Mouse (Mus musculus): Measurements from ENCODE around the gene Lhx5. TPM values are rescaled to one million over a fixed set of nuclear protein-coding genes. Genes with fewer than 3 reads are reported as not detected.

Lhx5 gene
- total RNA-seq, 2 experiments from 2014 or later, result not detected

DNA sequence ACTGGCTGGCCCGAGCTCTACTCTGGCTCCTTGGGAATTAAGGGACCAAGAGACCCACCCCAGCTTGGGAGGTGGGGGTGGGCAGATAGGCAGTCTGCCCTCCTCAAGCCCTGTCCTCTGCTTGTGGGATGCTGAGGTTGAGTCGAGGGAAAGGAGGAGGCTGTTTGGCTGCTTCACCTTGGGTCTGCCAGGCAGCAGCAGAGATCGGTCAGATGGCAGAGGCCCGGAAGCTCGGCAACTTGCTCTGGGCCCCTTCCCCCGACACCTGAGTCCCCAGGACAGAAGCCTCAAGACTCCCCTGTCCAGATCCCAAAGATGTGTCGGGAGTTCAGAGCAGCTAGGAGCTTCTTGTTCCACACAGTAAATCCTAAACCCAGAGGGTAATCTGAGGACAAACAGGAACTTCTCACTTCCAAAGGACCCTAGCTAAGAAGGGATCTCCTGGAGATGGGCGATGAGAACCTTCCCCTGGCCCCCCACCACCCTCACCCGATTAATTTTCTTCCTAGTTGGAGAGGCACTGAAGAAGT lies 1.1 kb downstream of the Lhx5 start:
- DNase-seq (ENCODE audit: low spot score), result no peak

DNA sequence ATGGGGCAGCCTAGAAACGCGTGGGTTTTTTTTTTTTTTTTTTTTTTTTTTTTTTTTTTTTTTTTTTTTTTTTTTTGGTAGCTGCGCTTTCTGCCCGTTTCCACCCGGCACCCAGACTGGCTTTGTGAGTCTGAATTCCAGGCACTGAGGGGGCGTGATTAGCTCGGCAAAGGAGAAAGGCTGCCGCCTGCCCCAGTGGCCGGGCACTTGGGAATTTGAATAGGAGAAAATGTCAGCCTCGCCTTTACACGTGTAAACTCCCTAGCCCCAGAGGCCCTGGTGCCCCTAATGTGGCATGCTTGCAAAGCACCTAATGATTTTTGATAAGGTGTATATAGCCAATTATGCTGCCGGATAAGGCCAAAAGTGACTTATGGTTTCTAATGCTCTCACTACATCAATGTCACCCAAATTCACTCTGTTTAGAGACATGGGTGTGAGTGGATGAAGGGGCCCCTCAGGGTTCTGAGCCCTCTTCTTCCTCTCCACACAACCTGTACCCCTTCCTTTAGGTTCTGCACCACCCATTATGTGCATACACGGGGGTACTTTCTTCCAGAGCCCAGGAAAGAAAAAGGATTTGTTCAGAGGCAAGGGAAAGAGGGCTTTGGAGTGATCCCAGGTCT lies 1.7 kb downstream of the Lhx5 start:
- DNase-seq (ENCODE audit: low spot score), result no peak

DNA sequence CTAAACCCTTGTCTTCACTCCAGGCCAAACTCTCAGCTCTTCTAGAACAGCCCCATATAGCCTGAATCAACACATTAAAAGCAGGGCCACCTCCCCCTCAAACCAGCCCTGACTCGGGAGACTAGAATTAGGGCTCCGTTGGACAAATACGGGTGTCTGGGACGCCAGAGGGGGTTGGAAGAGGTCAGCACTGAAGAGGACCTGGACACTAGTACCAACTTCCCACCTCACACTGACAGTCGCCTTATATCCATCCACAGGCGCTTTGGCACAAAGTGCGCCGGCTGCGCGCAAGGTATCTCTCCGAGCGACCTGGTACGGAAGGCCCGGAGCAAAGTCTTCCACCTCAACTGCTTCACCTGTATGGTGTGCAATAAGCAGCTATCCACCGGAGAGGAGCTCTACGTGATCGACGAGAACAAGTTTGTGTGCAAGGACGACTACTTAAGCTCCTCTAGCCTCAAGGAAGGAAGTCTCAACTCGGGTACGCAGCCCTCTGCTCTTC lies 2.8 kb downstream of the Lhx5 start:
- DNase-seq (ENCODE audit: low spot score), result no peak

DNA sequence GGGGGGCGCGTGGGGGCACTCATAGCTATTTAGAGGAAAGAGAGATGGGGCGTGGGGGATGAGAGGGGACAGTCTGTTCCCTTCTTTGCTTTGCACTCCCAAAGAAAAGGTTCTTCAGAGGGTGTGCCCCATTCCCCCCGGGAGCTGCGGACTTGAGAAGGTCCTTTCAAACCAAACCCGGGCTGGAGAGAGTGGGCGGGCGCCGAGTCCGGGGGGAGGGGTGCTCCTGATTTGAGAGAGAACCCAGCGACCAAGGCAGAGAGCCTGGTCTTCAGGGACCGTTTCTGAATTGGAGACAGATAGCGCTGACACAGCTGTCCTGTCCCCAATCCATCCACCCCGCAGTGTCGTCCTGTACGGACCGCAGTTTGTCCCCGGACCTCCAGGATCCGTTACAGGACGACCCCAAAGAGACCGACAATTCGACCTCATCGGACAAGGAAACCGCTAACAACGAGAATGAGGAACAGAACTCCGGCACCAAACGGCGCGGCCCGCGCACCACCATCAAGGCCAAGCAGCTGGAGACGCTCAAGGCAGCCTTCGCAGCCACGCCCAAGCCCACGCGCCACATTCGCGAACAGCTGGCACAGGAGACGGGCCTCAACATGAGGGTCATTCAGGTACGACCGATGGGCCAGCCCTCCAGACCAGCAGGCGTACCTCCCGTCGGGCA lies 3.6 kb downstream of the Lhx5 start:
- no peak for DNase-seq (ENCODE audit: low spot score)

DNA sequence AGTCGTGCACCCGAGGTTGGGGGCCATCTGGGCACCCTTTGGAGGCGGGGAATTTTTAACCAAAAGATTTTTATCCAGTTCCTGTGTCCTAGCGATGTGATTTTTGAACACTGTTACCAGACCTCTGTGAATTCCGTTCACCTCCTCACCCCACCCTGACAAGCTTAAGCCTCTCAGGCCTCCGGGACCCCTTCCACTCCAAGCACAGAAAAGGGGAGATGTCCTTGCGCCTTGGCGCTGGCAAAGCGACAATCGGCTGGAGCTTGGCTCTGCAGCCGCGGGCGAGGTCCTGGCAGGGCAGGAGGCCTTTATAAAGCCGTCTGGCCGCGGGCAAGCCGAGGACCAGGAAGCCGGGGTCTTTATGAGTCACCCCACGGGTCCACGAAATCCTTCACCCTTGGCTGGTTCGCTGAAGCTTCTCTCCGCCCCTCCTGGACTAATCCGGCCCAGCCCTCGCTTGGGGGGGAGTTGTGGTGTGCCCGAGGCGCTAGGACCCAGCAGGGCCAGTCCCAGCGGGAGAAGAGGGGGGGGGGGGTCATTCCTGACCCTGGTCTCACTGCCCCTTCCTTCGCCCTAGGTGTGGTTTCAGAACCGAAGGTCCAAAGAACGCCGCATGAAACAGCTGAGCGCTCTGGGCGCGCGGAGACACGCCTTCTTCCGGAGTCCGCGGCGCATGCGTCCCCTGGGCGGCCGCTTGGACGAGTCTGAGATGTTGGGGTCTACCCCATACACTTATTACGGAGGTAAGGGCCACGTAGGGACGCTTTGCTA lies 4.4 kb downstream of the Lhx5 start:
- DNase-seq (ENCODE audit: low spot score), result no peak

DNA sequence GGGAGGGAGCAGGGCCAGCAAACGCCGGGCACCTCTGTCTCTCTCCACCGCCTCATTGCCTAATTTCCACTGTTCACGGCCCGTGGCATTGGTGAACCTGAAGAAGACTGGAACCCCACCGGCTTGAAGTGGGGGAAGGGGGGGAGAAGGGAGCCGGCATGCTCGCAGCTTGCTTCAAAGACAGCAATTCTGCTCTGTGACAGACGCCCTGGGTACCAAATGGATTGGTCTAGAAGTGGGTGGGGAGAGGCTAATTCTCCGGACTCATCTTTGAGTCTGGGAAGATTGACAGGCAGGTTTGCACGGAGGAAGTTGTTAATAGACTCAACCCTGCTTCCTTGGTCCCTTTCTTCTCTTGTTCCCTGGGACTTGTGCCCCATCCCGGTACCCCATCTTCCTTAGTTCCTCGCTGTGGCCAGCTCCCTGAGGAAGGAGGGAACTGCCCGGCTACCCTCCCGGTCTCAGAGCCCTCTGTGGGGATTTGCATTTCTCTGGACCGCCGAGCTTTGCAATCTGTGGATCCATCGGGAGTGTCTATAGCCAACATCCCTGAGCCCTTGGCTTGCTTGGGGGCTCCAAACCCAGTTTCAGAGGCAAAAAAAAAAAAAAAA lies 5.5 kb downstream of the Lhx5 start:
- no peak for DNase-seq (ENCODE audit: low spot score)

DNA sequence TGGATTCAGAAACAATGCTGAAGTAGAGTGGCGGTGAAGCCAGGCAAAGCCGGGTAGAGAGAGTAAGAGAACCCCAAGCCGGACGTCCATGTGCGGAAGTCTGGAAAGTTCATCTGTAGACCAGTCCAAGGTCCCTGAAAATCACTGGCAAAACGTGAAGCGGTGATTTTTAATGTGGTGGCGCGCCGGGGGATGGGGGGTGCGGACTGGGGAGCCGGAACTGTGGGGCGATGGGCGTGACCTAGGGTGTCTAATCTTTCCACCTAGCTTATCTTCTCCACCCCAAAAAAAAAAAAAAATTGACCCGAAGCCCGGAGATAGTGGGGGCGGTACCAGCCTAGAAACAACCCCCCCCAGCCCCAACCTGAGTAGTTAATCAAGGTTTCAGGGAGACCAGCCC lies 6.0 kb downstream of the Lhx5 start:
- DNase-seq (ENCODE audit: low spot score), result no peak

DNA sequence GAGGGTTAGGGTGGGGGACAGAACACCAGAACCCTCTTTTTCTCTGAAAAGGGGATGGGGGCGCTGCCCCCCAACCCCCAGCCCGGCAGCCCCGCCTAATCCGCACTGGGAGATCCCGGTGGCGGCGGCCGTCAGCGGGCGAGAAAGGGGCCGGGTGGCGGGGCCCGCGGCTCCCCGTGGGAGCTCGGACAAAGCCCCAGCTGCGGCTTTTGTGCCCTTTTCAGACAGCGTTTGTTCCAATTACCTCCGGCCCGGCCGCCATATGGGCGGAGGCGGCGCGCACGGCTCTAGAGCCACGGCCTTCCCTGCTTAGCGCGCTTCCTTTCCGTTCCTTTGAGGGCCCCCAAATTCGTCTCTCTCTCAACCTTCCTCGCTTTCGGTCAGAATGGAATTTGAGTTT lies 6.5 kb downstream of the Lhx5 start:
- DNase-seq (ENCODE audit: low spot score), result no peak

DNA sequence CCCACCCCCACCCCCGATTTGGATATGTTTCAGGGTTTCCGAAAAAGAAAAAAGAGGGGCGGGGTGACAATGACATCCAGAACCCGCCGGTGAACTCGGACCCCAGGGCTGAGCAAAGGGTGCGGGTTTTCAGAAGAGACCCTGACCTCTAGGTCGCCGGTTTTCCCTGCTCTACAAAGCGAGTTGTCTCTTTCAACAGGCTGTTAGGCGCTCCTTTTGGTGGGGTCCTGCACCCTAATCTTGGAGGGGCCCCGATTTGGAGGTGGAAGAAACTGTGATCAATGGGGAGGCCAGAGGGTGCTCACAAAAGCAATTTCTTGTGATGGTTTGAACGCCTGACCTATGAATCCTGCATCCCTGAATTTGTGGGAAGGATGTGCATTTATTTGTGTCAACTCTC lies 7.0 kb downstream of the Lhx5 start:
- DNase-seq (ENCODE audit: low spot score), result no peak

DNA sequence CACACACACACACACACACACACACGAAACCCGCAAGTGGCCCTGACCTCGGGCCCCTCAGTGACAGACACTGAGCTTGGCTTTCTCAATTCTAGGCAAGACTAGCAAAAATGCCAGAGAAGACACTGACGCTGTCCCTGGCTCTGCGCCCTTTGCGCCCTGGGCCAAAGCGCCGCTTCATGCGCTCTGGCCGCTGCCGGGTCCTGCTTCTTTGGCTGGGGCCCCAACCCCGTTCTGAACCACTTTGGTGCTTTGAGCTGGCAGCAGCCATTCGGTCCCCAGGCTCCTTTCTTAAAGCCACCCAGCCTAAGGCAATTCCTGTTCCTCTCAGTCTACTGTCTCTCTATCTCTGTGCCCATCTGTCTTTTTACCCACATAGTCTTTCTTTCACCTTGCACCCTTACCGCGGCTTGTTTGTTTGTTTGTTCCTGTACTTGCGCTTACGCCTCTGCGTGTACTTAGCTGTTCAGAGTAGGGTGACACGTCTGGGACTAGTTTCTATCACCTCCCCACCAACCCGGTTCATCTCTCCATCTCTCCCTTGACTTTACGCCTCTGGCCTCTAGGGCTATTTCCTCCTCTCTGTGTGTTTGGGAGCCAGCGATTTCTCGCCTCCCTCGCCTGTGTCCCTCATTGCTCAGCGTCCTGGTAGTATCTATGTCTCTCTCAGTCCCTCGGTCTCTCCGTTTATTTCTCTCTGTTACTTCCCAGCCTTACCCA lies 7.7 kb downstream of the Lhx5 start:
- DNase-seq (ENCODE audit: low spot score), result no peak

DNA sequence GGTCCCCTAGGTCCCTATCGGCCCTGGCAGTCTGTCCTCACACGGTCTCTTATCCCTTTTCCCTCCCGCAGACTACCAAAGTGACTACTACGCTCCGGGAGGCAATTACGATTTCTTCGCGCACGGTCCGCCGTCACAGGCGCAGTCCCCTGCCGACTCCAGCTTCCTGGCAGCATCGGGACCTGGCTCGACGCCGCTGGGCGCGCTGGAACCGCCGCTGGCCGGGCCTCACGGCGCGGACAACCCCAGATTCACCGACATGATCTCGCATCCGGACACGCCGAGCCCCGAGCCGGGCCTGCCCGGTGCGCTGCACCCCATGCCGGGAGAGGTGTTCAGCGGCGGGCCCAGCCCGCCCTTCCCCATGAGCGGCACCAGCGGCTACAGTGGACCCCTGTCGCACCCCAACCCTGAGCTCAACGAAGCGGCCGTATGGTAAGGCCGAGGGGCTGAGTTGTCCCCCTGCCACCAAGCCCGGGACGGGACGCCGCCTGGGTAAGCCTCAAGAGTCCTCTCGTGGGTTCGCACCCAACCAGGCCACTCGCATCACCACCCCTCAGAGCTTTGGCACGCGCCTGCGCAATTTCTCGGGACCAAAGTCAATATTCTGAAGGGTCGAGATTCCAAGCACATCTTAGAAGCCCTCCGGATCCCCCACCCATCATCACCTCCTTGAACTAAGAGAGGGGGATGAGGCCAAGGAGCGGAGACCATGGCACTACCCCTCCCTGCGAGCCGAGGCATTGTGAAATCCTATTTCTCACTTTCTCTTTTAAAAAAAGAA lies 8.6 kb downstream of the Lhx5 start:
- DNase-seq (ENCODE audit: low spot score), result peak; percentile 6

DNA sequence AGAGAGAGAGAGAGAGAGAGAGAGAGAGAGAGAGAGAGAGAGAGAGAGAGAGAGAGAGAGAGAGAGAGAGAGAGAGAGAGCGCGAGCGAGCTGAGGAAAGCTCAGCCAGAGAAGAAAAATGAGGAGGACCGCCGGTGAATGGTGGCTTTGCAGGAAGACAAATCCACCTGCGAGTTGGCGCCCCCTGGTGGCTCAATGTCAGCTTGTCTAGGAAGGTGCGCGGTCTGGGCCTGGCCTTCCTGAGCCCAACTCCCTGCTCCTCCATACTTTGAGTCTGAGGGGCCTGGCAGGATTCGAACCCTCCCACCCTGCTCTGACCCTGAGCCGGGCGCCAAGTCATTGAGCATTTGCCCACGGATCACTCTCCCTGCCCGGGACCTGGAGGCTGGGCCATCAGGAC lies 9.2 kb downstream of the Lhx5 start:
- DNase-seq (ENCODE audit: low spot score), result peak; percentile 83

DNA sequence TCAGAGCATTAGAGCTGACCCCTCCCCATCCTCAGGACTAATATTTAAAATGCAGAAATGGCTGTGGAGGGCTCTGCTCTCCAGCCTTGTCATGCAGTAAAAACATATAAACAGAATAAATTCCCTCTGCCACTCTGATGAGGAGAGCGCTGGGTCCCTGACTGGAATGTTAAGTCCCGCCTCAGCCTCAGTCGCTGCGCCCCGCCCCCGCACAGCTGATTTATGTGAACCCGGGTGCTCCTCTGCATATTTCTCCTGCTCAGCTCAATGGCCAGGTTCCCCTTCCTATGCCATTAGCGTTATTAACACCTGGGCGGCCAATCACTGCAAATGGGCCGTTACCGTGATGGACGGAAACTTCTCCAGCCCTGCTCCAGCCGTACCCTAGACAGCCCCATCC lies 15.8 kb downstream of the Lhx5 start:
- no peak for DNase-seq (ENCODE audit: low spot score)

DNA sequence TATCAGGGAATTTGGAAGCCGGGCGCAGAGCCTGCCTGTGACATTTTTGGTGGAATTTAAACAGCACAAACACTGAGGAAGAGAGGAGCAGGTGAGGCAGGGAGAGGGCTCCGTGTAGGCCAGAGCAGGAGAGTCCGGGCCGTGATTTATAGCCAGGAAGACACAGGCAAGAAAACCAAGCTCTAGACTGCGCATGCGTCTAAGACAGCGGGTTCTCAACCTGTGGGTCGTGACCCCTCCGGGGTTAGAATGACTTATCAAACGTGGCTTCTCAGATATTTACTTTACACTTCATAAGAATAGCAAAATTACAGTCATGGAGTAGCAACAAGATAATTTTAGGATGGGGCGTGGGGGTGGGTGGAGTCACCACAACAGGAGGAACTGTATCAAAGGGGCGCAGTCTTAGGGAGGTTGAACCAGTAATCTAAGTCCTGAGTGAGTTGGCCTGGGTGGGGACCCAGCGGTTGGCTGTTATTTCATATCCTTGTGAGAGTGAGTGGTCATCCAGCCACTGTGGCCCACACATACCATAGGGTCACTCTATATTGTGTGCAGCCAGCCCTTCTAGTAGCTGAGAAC lies 23.3 kb downstream of the Lhx5 start:
- no peak for DNase-seq (ENCODE audit: low spot score)

DNA sequence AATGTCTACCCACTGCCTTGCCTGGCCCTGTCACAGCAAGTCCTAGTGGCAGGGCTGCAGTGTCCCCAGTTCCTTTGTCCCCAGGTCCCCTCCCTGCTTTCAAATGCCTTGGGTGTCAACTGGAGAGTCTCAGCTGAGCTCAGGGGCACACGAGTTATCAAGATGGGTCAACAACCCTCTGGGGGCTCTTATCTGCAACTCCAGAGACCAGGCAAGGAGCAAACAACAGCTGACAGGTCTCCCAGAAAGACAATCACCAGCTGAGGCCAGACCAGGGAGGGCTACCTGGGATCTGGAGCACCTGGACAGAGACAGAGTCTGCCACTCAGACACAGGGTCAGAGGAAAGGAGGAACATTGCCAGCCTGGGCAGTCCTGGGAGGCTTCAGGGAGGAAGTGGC lies 24.8 kb downstream of the Lhx5 start:
- no peak for DNase-seq (ENCODE audit: low spot score)

DNA sequence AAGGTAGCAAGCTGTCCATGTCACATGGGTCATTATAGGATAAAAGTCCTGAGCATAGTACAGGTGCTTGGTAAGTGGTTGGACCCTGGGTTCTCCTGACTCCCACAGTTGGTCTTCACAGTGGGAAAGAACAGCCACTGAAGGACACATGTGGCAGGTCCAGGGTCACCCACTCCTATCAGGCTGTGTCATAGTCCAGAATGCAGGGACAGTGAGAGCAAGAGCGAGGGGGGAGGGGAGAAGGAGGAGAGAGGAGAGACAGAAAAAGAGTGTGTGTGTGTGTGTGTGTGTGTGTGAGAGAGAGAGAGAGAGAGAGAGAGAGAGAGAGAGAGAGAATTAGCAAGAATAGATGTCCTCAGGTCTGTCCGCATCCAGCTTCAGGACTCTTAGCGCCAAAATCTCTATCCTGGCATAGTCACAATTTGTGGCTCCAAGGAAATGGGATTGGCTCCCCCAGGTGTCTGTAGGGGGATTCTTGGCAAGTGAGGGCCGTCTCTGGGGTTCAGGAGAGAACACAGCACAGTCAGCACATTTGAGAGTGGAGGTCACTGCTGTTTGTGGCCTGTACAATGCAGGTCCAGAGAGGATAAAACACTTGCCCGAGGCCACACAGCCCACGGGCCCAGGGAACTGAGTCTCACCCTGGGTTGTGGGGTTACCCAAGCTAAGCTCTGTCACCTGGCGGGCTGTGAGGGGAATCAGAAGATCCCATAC lies 25.5 kb downstream of the Lhx5 start:
- no peak for DNase-seq (ENCODE audit: low spot score)

DNA sequence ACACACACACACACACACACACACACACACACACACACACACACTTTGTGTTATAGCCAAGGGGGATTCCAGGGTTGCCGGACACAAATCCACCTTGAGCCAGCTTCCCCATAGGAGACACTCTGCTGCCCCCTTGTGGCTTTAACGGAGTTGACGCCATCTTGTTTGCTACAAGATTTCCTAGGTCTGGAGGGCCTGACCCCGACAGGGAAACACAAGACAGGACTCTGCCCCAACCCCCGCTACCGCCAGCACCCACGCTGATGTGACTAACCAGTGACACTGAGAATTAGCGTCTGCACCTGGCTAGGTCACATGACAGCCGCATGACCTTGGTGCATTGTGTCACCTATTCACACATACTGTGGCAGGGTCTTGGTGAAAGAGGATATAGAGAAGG lies 26.1 kb downstream of the Lhx5 start:
- DNase-seq (ENCODE audit: low spot score), result peak; percentile 43

DNA sequence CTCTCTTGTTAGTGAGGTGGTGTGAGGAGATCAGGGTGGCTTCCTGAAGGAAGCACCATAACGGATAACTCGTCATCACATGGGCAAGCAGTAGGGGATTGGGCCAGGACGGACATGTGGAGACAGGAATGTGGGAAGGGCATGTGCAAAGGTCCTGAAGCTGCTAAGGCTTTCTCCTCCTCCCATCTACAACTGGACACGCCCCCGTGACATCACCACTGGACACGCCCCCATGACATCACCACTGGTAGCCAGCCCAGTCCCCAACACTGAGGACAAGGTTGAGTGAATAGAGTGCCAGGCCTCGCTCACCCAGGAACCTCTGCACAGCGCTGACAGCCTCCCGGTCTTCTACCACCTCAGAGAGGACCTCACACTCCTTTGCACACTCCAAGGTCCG lies 27.6 kb downstream of the Lhx5 start:
- DNase-seq (ENCODE audit: low spot score), result no peak

DNA sequence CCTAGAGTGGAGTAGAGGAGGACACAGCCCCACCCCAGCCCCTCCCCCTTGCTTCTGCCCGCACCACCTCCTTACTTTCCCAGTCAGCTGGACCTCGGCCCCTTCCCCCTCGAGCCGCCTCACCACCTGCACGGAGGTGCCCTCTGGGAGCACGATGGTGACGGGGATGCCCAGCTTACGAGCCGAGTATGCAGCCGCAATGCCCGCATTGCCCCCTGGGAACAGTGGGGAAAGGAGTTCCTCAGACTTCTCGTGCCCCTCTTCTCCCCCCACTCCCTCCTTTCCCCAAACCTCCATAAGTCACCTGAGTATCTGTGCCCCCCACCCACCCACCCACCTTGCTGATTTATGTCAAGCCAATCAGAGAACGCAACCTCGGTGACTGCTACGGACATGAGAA lies 30.4 kb downstream of the Lhx5 start:
- DNase-seq (ENCODE audit: low spot score), result no peak

Data from gastrocnemius, adult 18-20 months (tissue).